Mouse (Mus musculus) bone marrow macrophage, adult 2 months (primary cell): ENCODE data around the gene Gm49325.

Experiments used
- CTCF ChIP-seq: IDR thresholded peaks from 2 replicates; pipeline ENCODE4 v1.5.1; 2012; ENCODE audit warnings: low read depth, mild to moderate bottlenecking, low read length, moderate library complexity
- POLR2A ChIP-seq: IDR thresholded peaks from 2 replicates; pipeline ENCODE4 v1.6.1; 2012; ENCODE audit warnings: mild to moderate bottlenecking, low read depth, low read length, borderline replicate concordance

- TF ChIP-seq CTCF, result no peak
- TF ChIP-seq POLR2A, result no peak
These were observed 16.3 kb downstream of the Gm49325 start, which contains the start of gene Ube2g2 for GRCm38 (mm10) chr10:77622055-77622988.
